9 mouse cellular contexts compared by ENCODE assay signal in genomic region chrX:167205813-167206520, GRCm38 (mm10). TPM values are rescaled to one million over a fixed set of nuclear protein-coding genes. Genes with fewer than 3 reads are reported as not detected.
DNase-seq lines count a peak whose midpoint lies in the region; ATAC-seq lines count a peak whose summit lies in the region.
"Had no signal": no experiment of that assay in that cellular context is flagged by ENCODE, and none has a peak within 500 bp of the region (broad histone marks: within the 10 kb centered on the region; RNA-seq: fewer than 3 reads in every experiment).

No protein-coding gene starts in this region.

- 0 out of 2 replicates have a peak, but pooled peaks cover 3% of the 10 kb centered on the region for H3K36me3 ChIP-seq in heart, embryonic 15.5 days
- peaks cover 11% of the 10 kb centered on the region for H3K36me3 ChIP-seq in forebrain, embryonic 10.5 days (replicated peaks)

- WGBS in heart, embryonic 15.5 days: 44% methylated on average over 8 of the region's 8 CpGs
- WGBS in forebrain, embryonic 10.5 days: 74% methylated on average over 8 of the region's 8 CpGs

- no peaks in the 10 kb centered on the region for H3K9me3 ChIP-seq in heart, embryonic 15.5 days (replicated peaks)
- H3K9me3 ChIP-seq in forebrain, embryonic 10.5 days: no peaks in the 10 kb centered on the region

- ATAC-seq in heart, embryonic 15.5 days (replicated peaks; ENCODE audit: insufficient number of reproducible peaks, insufficient read depth, low FRiP score, low read depth): no peak
- peak; percentile 22 for ATAC-seq in megakaryocyte, adult 5-6 weeks (ENCODE audit: poor library complexity, severe bottlenecking)

- H3K27ac ChIP-seq in heart, embryonic 15.5 days: peak overlapping the region; percentile 49
- no peak overlapping the region for H3K27ac ChIP-seq in forebrain, embryonic 10.5 days

- H3K4me3 ChIP-seq in heart, embryonic 15.5 days: no peak overlapping the region
- H3K4me3 ChIP-seq in forebrain, embryonic 10.5 days: no peak overlapping the region

- DNase-seq in heart, postnatal 36 days: no peak
- DNase-seq in CD4-positive, CD25-positive, alpha-beta regulatory T cell, adult 2 months (ENCODE audit: low read depth, low spot score): peak; percentile 64
- DNase-seq in forebrain, embryonic 10.5 days (ENCODE audit: extremely low spot score, low spot score): peak; percentile 14
- no peak for DNase-seq in cerebellum, postnatal 4 days (ENCODE audit: low spot score in 2 of 2)
- no peak for DNase-seq in thymus, postnatal 10 days (ENCODE audit: low spot score in 2 of 2)
- DNase-seq in adrenal gland, postnatal 14 days: no peak

- no peak overlapping the region; the same call in 1 of the 2 replicates for H3K4me2 ChIP-seq in heart, embryonic 15.5 days

- H3K9ac ChIP-seq in heart, embryonic 15.5 days: no peak overlapping the region

- intact Hi-C loops in heart, postnatal 36 days (cut with DNase I): loop anchor here (10.0 kb wide), 2 partner anchors 51 to 101 kb away; no protein-coding TSS in a partner anchor

- no peaks in the 10 kb centered on the region; the same call in 1 of the 2 replicates for H3K4me1 ChIP-seq in heart, embryonic 15.5 days (replicated peaks)
- H3K4me1 ChIP-seq in forebrain, embryonic 10.5 days: peaks cover 19% of the 10 kb centered on the region

- H3K27me3 ChIP-seq in heart, embryonic 15.5 days: no peaks in the 10 kb centered on the region
- H3K27me3 ChIP-seq in forebrain, embryonic 10.5 days (ENCODE audit: poor library complexity, severe bottlenecking): peaks cover 100% of the 10 kb centered on the region

RNA-seq across cellular contexts. Expression of gene Tmsb4x, which starts 3.1 kb away (rescaled TPM):
- polyA plus RNA-seq in heart, embryonic 15.5 days (2015; fragmentation: Nextera tagmentation; extraction: Ambion mirVana): 2,285 and 2,968 TPM in 2 replicates
- 100 to 1,000 TPM; 474 to 506 TPM for total RNA-seq in heart, postnatal 36 days (2021)
- polyA plus RNA-seq in forebrain, embryonic 10.5 days (2016; fragmentation: Nextera tagmentation; extraction: Ambion mirVana): 2,014 and 2,296 TPM in 2 replicates
- 11,237 and 11,623 TPM in 2 replicates for total RNA-seq in megakaryocyte, adult 5-6 weeks (2015)
- total RNA-seq in megakaryocyte, adult 5-6 weeks (2017): 5,986 and 6,405 TPM in 2 replicates
- total RNA-seq in adrenal gland, postnatal 14 days (2021): 525 and 794 TPM in 2 replicates
- total RNA-seq: MEL had no signal

RNA-seq across cellular contexts. Expression of gene Tlr8, which starts 58.2 kb away (rescaled TPM):
- polyA plus RNA-seq in heart, embryonic 15.5 days (2015; fragmentation: Nextera tagmentation; extraction: Ambion mirVana): 0.26 and 0.37 TPM in 2 replicates
- 1 to 10 TPM; 1.4 to 3.0 TPM for total RNA-seq in heart, postnatal 36 days (2021)
- polyA plus RNA-seq in forebrain, embryonic 10.5 days (2016; fragmentation: Nextera tagmentation; extraction: Ambion mirVana): not detected in 2 replicates
- total RNA-seq in megakaryocyte, adult 5-6 weeks (2015): 120 and 131 TPM in 2 replicates
- total RNA-seq in megakaryocyte, adult 5-6 weeks (2017): 102 and 107 TPM in 2 replicates
- total RNA-seq in adrenal gland, postnatal 14 days (2021): 0.78 and 1.2 TPM in 2 replicates
- total RNA-seq: MEL had no signal

Comparison
In these comparisons a context has a peak if more than half of its experiments do, and no peak if none do; other contexts are left out.
1. DNase-seq: peak in CD4-positive, CD25-positive, alpha-beta regulatory T cell, adult 2 months (single experiment) and forebrain, embryonic 10.5 days (single experiment); none in heart, postnatal 36 days (0 of 2), cerebellum, postnatal 4 days (0 of 2), thymus, postnatal 10 days (0 of 2) and adrenal gland, postnatal 14 days (single experiment).
2. RNA of gene Tlr8, which starts 58.2 kb away (total RNA-seq): 102 to 131 TPM in megakaryocyte, adult 5-6 weeks; 1.4 to 3.0 TPM in heart, postnatal 36 days and 0.78 to 1.2 TPM in adrenal gland, postnatal 14 days; every median in the first group is over 10 times any median in the second.